Mouse (Mus musculus) CH12.LX (cell line): ENCODE data around the gene Cog1. TPM values are rescaled to one million over a fixed set of nuclear protein-coding genes. Genes with fewer than 3 reads are reported as not detected.
A peak's percentile ranks its signal among the peaks of the same experiment; 100 is the strongest.

Experiments used
- DNase-seq: peaks from one replicate; pipeline ENCODE4 v3.0.0-alpha.2; 2013; ENCODE audit errors: extremely low read depth
- H3K27ac ChIP-seq: 2 replicates; pipeline ENCODE4 v1.5.1; 2012; ENCODE audit warnings: low read depth, mild to moderate bottlenecking, control low read depth, moderate library complexity; ENCODE audit not compliant: insufficient read depth
- H3K27me3 ChIP-seq: replicated peaks from 2 replicates; pipeline ENCODE3; 2012; ENCODE audit warnings: inconsistent platforms
- H3K36me3 ChIP-seq, 2 experiments: replicated peaks in 1 of 2; 2 replicates each; pipeline versions ENCODE3 to v1.6.1; 2012; ENCODE audit warnings: inconsistent platforms in 1 of 2, low read length in 1 of 2, mild to moderate bottlenecking in 1 of 2, mixed read lengths in 1 of 2, moderate library complexity in 1 of 2; ENCODE audit not compliant: control insufficient read depth in 1 of 2, insufficient read depth in 1 of 2
- H3K4me1 ChIP-seq, 2 experiments: 2 replicates each; pipeline ENCODE4 v1.6.1; 2012; ENCODE audit warnings: inconsistent platforms in 1 of 2, moderate library complexity in 1 of 2; ENCODE audit not compliant: insufficient read depth in 2 of 2, control insufficient read depth in 1 of 2
- H3K4me2 ChIP-seq: 2 replicates; pipeline ENCODE4 v1.6.1; 2012; ENCODE audit warnings: low read depth, mild to moderate bottlenecking, control low read depth; ENCODE audit not compliant: poor library complexity, insufficient read depth, severe bottlenecking
- H3K4me3 ChIP-seq, 3 experiments: fragments of 150-350 bp in 1 of 3; sonication (generic) in 1 of 3; replicated peaks in 1 of 3; 2 replicates each; pipeline versions ENCODE3 to v1.5.1; 2011 to 2012; ENCODE audit warnings: low read depth in 2 of 3, low read length in 2 of 3, mild to moderate bottlenecking in 2 of 3, moderate library complexity in 2 of 3, control low read depth in 1 of 3, improper control_type of control experiment in 1 of 3, inconsistent platforms in 1 of 3, mixed read lengths in 1 of 3; ENCODE audit not compliant: poor library complexity in 1 of 3
- H3K79me2 ChIP-seq: replicated peaks from 2 replicates; pipeline ENCODE4 v1.6.1; 2012; ENCODE audit warnings: mild to moderate bottlenecking, moderate library complexity; ENCODE audit not compliant: control insufficient read depth, poor library complexity, insufficient read depth, severe bottlenecking; ENCODE audit errors: extremely low read depth
- H3K9ac ChIP-seq: 2 replicates; pipeline ENCODE4 v1.6.1; 2012; ENCODE audit warnings: low read depth, mild to moderate bottlenecking, control low read depth, moderate library complexity; ENCODE audit not compliant: insufficient read depth
- H3K9me3 ChIP-seq: replicated peaks from 2 replicates; pipeline ENCODE3; 2012; ENCODE audit warnings: low read length, inconsistent platforms, mixed read lengths
- BHLHE40 ChIP-seq: IDR thresholded peaks from 2 replicates; pipeline ENCODE4 v1.6.1; 2011; ENCODE audit warnings: mild to moderate bottlenecking, low read depth, low read length, improper control_type of control experiment
- CHD1 ChIP-seq: IDR thresholded peaks from 2 replicates; pipeline ENCODE4 v1.6.1; 2012; ENCODE audit warnings: low read depth, low read length, improper control_type of control experiment, inconsistent platforms
- CTCF ChIP-seq, 2 experiments: IDR thresholded peaks in 1 of 2; conservative IDR thresholded peaks in 1 of 2; 2 replicates each; pipeline ENCODE4 v1.5.1; 2011 to 2012; ENCODE audit warnings: low read depth in 2 of 2, low read length in 2 of 2, improper control_type of control experiment in 1 of 2, inconsistent platforms in 1 of 2, mild to moderate bottlenecking in 1 of 2, moderate library complexity in 1 of 2
- ELF1 ChIP-seq: IDR thresholded peaks from 2 replicates; pipeline ENCODE4 v1.6.1; 2014; ENCODE audit warnings: low read depth, mild to moderate bottlenecking, inconsistent platforms, low read length, improper control_type of control experiment
- ETS1 ChIP-seq: conservative IDR thresholded peaks from 2 replicates; pipeline ENCODE4 v1.6.1; 2012; ENCODE audit warnings: low read depth, mild to moderate bottlenecking, inconsistent platforms, low read length, improper control_type of control experiment, moderate library complexity
- JUN ChIP-seq: IDR thresholded peaks from 2 replicates; pipeline ENCODE4 v1.6.1; 2011; ENCODE audit warnings: low read depth, mild to moderate bottlenecking, low read length, improper control_type of control experiment, moderate library complexity; ENCODE audit not compliant: insufficient read depth
- JUND ChIP-seq: conservative IDR thresholded peaks from 2 replicates; pipeline ENCODE4 v1.6.1; 2011; ENCODE audit warnings: low read depth, low read length, improper control_type of control experiment
- MAFK ChIP-seq: IDR thresholded peaks from 2 replicates; pipeline ENCODE4 v1.6.1; 2011; ENCODE audit warnings: low read length, improper control_type of control experiment; ENCODE audit not compliant: insufficient replicate concordance
- MAZ ChIP-seq: IDR thresholded peaks from 2 replicates; pipeline ENCODE4 v1.6.1; 2012; ENCODE audit warnings: low read depth, mild to moderate bottlenecking, inconsistent platforms, low read length, improper control_type of control experiment, moderate library complexity
- MEF2A ChIP-seq: IDR thresholded peaks from 2 replicates; pipeline ENCODE4 v1.6.1; 2014; ENCODE audit warnings: low read depth, mild to moderate bottlenecking, inconsistent platforms, low read length, improper control_type of control experiment, borderline replicate concordance
- NRF1 ChIP-seq: IDR thresholded peaks from 2 replicates; pipeline ENCODE4 v1.6.1; 2014; ENCODE audit warnings: low read depth, mild to moderate bottlenecking, inconsistent platforms, low read length, improper control_type of control experiment, moderate library complexity
- PAX5 ChIP-seq: IDR thresholded peaks from 2 replicates; pipeline ENCODE4 v1.6.1; 2012; ENCODE audit warnings: low read length, inconsistent platforms, mixed read lengths
- RAD21 ChIP-seq: IDR thresholded peaks from 2 replicates; pipeline ENCODE4 v1.6.1; 2011; ENCODE audit warnings: low read depth, mild to moderate bottlenecking, low read length, improper control_type of control experiment, moderate library complexity
- RCOR1 ChIP-seq: conservative IDR thresholded peaks from 2 replicates; pipeline ENCODE4 v1.6.1; 2012; ENCODE audit warnings: low read depth, mild to moderate bottlenecking, inconsistent platforms, low read length, improper control_type of control experiment
- SIN3A ChIP-seq: IDR thresholded peaks from 2 replicates; pipeline ENCODE4 v1.6.1; 2012; ENCODE audit warnings: low read length, improper control_type of control experiment, inconsistent platforms
- SMC3 ChIP-seq: IDR thresholded peaks from 2 replicates; pipeline ENCODE4 v1.6.1; 2011; ENCODE audit warnings: low read depth, low read length, improper control_type of control experiment
- TBP ChIP-seq: conservative IDR thresholded peaks from 2 replicates; pipeline ENCODE4 v1.6.1; 2011; ENCODE audit warnings: low read depth, low read length, improper control_type of control experiment
- TCF12 ChIP-seq: IDR thresholded peaks from 2 replicates; pipeline ENCODE4 v1.6.1; 2014; ENCODE audit warnings: low read depth, mild to moderate bottlenecking, inconsistent platforms, low read length, improper control_type of control experiment
- UBTF ChIP-seq: IDR thresholded peaks from 2 replicates; pipeline ENCODE4 v1.6.1; 2012; ENCODE audit warnings: low read depth, mild to moderate bottlenecking, inconsistent platforms, low read length, improper control_type of control experiment, moderate library complexity
- USF1 ChIP-seq: IDR thresholded peaks from 2 replicates; pipeline ENCODE4 v1.6.1; 2014; ENCODE audit warnings: low read depth, mild to moderate bottlenecking, inconsistent platforms, low read length, improper control_type of control experiment
- USF2 ChIP-seq: conservative IDR thresholded peaks from 2 replicates; pipeline ENCODE4 v1.6.1; 2011; ENCODE audit warnings: low read depth, low read length, improper control_type of control experiment
- ZMIZ1 ChIP-seq: IDR thresholded peaks from 2 replicates; pipeline ENCODE4 v1.6.1; 2012; ENCODE audit warnings: low read depth, mild to moderate bottlenecking, inconsistent platforms, low read length, improper control_type of control experiment
- ZNF384 ChIP-seq: IDR thresholded peaks from 2 replicates; pipeline ENCODE4 v1.6.1; 2012; ENCODE audit warnings: low read depth, low read length, improper control_type of control experiment, inconsistent platforms
- dilution Hi-C: fragments of 300-500 bp; cut with MboI; formaldehyde crosslinking; loops from 2 replicates; pipeline ENCODE4 v1.14.3; 2020; ENCODE audit warnings: low sequenced_read_pairs; ENCODE audit not compliant: extremely low pct_unique_long_range_greater_than_20kb, extremely low pct_ligation_motif_present
- in situ Hi-C: fragments of 300-500 bp; cut with MboI; formaldehyde crosslinking; loops from 3 replicates; pipeline ENCODE4 v1.14.3; 2019; ENCODE audit warnings: low sequenced_read_pairs, low pct_ligation_motif_present, low pct_unique_long_range_greater_than_20kb, mixed read lengths
- polyA plus RNA-seq: library from polyadenylated mRNA; unstranded; fragments of >175 nt; gene quantifications from 2 replicates; pipeline ENCODE4 v1.2.1, GENCODE M21; 2012; ENCODE audit warnings: low read depth; ENCODE audit not compliant: insufficient read length
- total RNA-seq, 2 experiments: library from RNA; depleted of rRNA; stranded (reverse); fragments of 300-350 nt in 1 of 2; fragments of >200 nt in 1 of 2; gene quantifications; 2 replicates each; pipeline ENCODE4 v1.2.3; 2012 to 2014

The Cog1 gene
- total and polyA plus RNA-seq, 3 experiments, result 15.8 to 38.6 (median 28.2) TPM

GRCm38 (mm10) chr11:113710257-113710777 lies 61.3 kb downstream of the Cog1 start:
- in situ Hi-C loops (loop anchor here (25.0 kb wide), 1 partner anchor 952 kb away; the partner anchor contains the start of gene Rpl38), dilution Hi-C loops (no loop called here)
- H3K36me3 ChIP-seq, result peaks cover 0 to 18% of the 10 kb centered on the region in 2 experiments
- H3K9ac ChIP-seq, result no peak overlapping the region
- H3K79me2 ChIP-seq, result no peaks in the 10 kb centered on the region
- H3K4me1 ChIP-seq, result 0 out of 4 replicates have a peak, but pooled peaks cover 0 to 2% of the 10 kb centered on the region in 2 experiments
- H3K27ac ChIP-seq, result no peak overlapping the region
- DNase-seq, result no peak
- no peaks in the 10 kb centered on the region for H3K9me3 ChIP-seq
- TF ChIP-seq CHD1, result no peak
- no peak for TF ChIP-seq ELF1
- TF ChIP-seq MEF2A, result no peak
- no peak for TF ChIP-seq CTCF (conservative IDR thresholded peaks at IDR 0.05 in 1 of 2, IDR thresholded peaks at IDR 0.05 in 1 of 2; ENCODE audit: low read depth in 2 of 2, low read length in 2 of 2)
- no peak overlapping the region for H3K4me3 ChIP-seq
- H3K4me2 ChIP-seq, result no peak overlapping the region
- no peaks in the 10 kb centered on the region for H3K27me3 ChIP-seq

DNA sequence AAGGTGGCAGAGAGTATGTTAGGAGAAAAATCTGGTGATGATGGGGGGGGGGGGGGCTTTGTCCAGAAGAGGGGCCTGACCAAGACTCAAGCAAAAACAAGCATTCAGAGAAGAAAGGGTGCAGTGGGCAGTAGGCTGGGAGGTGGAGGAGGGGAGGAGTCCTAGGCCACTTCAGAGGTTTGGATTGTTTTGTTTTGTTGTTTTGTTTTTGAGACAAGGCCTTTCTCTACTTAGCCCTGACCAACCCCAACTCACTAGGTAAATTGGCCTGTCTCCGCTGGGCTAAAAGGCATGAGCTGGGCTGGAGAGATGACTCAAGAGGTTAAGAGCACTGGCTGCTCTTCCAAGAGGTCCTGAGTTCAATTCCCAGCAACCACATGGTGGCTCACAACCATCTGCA lies 62.1 kb downstream of the Cog1 start:
- in situ Hi-C loops, result loop anchor here (25.0 kb wide), 1 partner anchor 951 kb away; the partner anchor contains the start of gene Rpl38
- Histone ChIP-seq H3K27me3 (no peaks in the 10 kb centered on the region), H3K36me3 (peaks cover 0 to 15% of the 10 kb centered on the region in 2 experiments), H3K4me2 (no peak overlapping the region), H3K79me2 (no peaks in the 10 kb centered on the region), H3K4me3 (no peak overlapping the region), H3K9ac (no peak overlapping the region), H3K4me1 (0 out of 4 replicates have a peak, but pooled peaks cover 0 to 2% of the 10 kb centered on the region in 2 experiments), H3K27ac (no peak overlapping the region), H3K9me3 (no peaks in the 10 kb centered on the region)
- DNase-seq, result no peak
- dilution Hi-C loops, result no loop called here
- TF ChIP-seq PAX5 (no peak), USF2 (no peak), UBTF (no peak), MAFK (no peak), MAZ (no peak)

- 0 out of 4 replicates have a peak, but pooled peaks cover 0 to 2% of the 10 kb centered on the region in 2 experiments for H3K4me1 ChIP-seq
- DNase-seq, result no peak
- H3K9ac ChIP-seq, result no peak overlapping the region
- H3K27me3 ChIP-seq, result no peaks in the 10 kb centered on the region
- TF ChIP-seq USF1 (no peak), NRF1 (no peak), JUND (no peak), RCOR1 (no peak), RAD21 (peak; percentile 56), SIN3A (no peak), ZNF384 (no peak), ZMIZ1 (no peak), CTCF (conservative IDR thresholded peaks at IDR 0.05 in 1 of 2, IDR thresholded peaks at IDR 0.05 in 1 of 2; ENCODE audit: low read depth in 2 of 2, low read length in 2 of 2) (peak in 1 of 2 experiments; percentile 72; a peak in 2 of 4 replicates), ETS1 (no peak), SMC3 (peak; percentile 89), PAX5 (no peak), TCF12 (no peak), TBP (no peak), JUN (no peak), UBTF (no peak), BHLHE40 (no peak)
- TF ChIP-seq, all 38 proteins: peak for 3
- Histone ChIP-seq H3K9me3 (no peaks in the 10 kb centered on the region), H3K36me3 (no peaks in the 10 kb centered on the region), H3K27ac (no peak overlapping the region), H3K4me2 (no peak overlapping the region), H3K4me3 (no peak overlapping the region), H3K79me2 (no peaks in the 10 kb centered on the region)
- in situ Hi-C loops (loop anchor here (25.0 kb wide), 1 partner anchor 947 kb away; the partner anchor contains the start of gene Rpl38), dilution Hi-C loops (no loop called here)
These were observed 66.2 kb downstream of the Cog1 start for GRCm38 (mm10) chr11:113715078-113715674.
